Mouse (Mus musculus): ENCODE results near the gene Gpr26. TPM values are rescaled to one million over a fixed set of nuclear protein-coding genes. Genes with fewer than 3 reads are reported as not detected.

Gpr26 gene
- polyA plus RNA-seq, 1 experiment from 2014 or later: not detected

DNA sequence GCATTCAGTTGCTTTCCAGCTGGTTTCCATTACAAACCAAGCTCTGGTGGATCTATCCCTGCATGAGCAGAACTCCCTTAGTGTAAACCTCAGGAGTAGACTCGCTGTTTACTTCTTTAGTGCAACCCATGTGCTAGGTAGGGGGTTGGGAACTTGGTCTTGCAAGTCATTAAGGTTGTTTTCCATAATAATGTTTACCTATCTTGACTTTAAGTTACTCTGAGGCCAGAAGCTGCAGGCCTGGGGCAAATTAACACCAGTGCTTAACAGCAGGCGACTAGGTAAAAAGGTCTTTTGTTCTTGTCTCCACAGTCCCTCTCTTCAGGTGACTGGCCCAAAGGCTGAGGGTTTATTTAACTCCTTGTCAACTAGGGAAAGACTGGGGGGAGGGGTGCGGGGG lies 48.9 kb downstream of the Gpr26 start:
- no peak for ATAC-seq
- no peak overlapping the region for H3K4me3 ChIP-seq (ENCODE audit: low read depth, low read length)
- H3K4me2 ChIP-seq (replicated peaks; ENCODE audit: low read depth): no peak overlapping the region
- H3K9ac ChIP-seq (ENCODE audit: low read depth, low read length): no peak overlapping the region
- peaks cover 14% of the 10 kb centered on the region for H3K27me3 ChIP-seq (replicated peaks; ENCODE audit: control insufficient read depth, insufficient read depth, low read length)
- H3K9me3 ChIP-seq (ENCODE audit: control insufficient read depth): no peaks in the 10 kb centered on the region
- WGBS: 17% methylated on average over 3 of the region's 3 CpGs
- H3K36me3 ChIP-seq (ENCODE audit: control insufficient read depth, insufficient read depth): no peaks in the 10 kb centered on the region
- no peak for TF ChIP-seq CTCF (IDR thresholded peaks at IDR 0.05; ENCODE audit: low read depth)
- H3K27ac ChIP-seq (ENCODE audit: low read depth, low read length): no peak overlapping the region
- H3K4me1 ChIP-seq (replicated peaks; ENCODE audit: control insufficient read depth, insufficient read depth, low read length): no peaks in the 10 kb centered on the region

DNA sequence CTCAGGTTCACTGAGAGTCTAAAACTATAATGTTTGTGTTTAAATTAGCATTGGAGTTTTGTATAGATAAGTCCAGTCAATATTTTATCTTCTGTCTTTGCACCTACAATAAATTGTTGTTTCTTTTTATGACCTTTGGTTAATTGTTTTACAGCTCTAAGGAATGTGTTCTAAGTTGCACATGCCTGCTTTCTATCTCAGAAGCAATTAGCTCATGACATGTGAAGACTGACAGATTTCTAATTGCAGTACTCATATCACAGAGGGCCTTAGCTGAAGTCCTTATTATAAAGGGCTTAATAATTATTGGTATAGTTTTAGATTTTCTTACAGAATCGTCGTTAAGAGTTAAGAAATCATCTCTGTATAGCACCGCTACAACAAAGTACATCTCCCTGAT lies 49.7 kb downstream of the Gpr26 start:
- ATAC-seq: no peak
- Histone ChIP-seq H3K27ac (ENCODE audit: low read depth, low read length) (no peak overlapping the region), H3K27me3 (replicated peaks; ENCODE audit: control insufficient read depth, insufficient read depth, low read length) (peaks cover 14% of the 10 kb centered on the region), H3K4me3 (ENCODE audit: low read depth, low read length) (no peak overlapping the region), H3K4me2 (replicated peaks; ENCODE audit: low read depth) (no peak overlapping the region), H3K9me3 (ENCODE audit: control insufficient read depth) (no peaks in the 10 kb centered on the region), H3K36me3 (ENCODE audit: control insufficient read depth, insufficient read depth) (no peaks in the 10 kb centered on the region), H3K9ac (ENCODE audit: low read depth, low read length) (no peak overlapping the region), H3K4me1 (replicated peaks; ENCODE audit: control insufficient read depth, insufficient read depth, low read length) (no peaks in the 10 kb centered on the region)
- 35% methylated on average over 3 of the region's 3 CpGs for WGBS
- TF ChIP-seq CTCF (IDR thresholded peaks at IDR 0.05; ENCODE audit: low read depth): no peak

DNA sequence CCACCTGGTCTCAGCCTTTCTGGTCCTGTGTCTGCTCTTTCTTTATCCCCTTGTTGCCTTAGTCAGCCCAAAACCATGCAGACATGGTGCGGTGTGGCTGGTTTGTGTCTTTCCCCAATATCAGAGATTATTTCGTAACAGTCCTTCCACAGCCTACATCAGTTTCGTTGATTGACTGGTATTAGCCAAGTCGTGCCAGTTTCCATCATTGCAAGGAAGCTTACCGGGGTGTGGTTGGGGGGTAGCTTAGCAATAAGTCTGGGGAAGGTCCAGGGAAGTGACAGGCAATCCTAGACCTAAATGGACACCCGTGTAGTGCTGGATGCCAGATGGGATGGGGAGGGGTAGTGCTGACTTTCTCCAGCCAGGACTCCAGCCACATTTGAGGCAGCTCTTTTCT lies 59.3 kb downstream of the Gpr26 start:
- Histone ChIP-seq H3K9me3 (ENCODE audit: control insufficient read depth) (no peaks in the 10 kb centered on the region), H3K9ac (ENCODE audit: low read depth, low read length) (no peak overlapping the region), H3K36me3 (ENCODE audit: control insufficient read depth, insufficient read depth) (no peaks in the 10 kb centered on the region), H3K27ac (ENCODE audit: low read depth, low read length) (no peak overlapping the region), H3K4me1 (replicated peaks; ENCODE audit: control insufficient read depth, insufficient read depth, low read length) (no peaks in the 10 kb centered on the region), H3K27me3 (replicated peaks; ENCODE audit: control insufficient read depth, insufficient read depth, low read length) (no peaks in the 10 kb centered on the region), H3K4me3 (ENCODE audit: low read depth, low read length) (no peak overlapping the region), H3K4me2 (replicated peaks; ENCODE audit: low read depth) (no peak overlapping the region)
- no peak for TF ChIP-seq CTCF (IDR thresholded peaks at IDR 0.05; ENCODE audit: low read depth)
- WGBS: 66% methylated on average over 6 of the region's 6 CpGs
- no peak for ATAC-seq

DNA sequence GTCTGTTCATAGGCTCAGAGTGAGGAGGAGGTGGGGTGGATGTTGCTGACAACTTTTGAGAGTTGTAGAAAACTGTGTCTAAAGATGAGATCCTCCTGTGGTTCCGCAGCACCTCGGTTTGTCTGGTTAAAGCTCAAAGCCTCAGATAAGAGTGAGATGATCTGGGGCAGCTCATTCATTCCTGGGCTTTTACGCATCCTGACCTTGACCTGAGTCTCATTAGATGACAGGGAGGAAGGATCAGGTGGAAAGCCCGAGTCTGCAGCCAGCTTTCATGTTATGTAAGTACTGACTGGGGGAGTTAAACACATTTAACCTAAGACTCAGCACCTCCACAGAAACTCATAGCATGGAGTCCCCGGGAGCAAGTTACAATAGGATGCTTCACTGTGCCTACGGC lies 60.4 kb downstream of the Gpr26 start:
- no peak for TF ChIP-seq CTCF (IDR thresholded peaks at IDR 0.05; ENCODE audit: low read depth)
- H3K4me2 ChIP-seq (replicated peaks; ENCODE audit: low read depth): no peak overlapping the region
- no peaks in the 10 kb centered on the region for H3K27me3 ChIP-seq (replicated peaks; ENCODE audit: control insufficient read depth, insufficient read depth, low read length)
- H3K4me1 ChIP-seq (replicated peaks; ENCODE audit: control insufficient read depth, insufficient read depth, low read length): no peaks in the 10 kb centered on the region
- no peaks in the 10 kb centered on the region for H3K9me3 ChIP-seq (ENCODE audit: control insufficient read depth)
- H3K9ac ChIP-seq (ENCODE audit: low read depth, low read length): no peak overlapping the region
- no peak for ATAC-seq
- H3K4me3 ChIP-seq (ENCODE audit: low read depth, low read length): no peak overlapping the region
- 58% methylated on average over 6 of the region's 6 CpGs for WGBS
- no peak overlapping the region for H3K27ac ChIP-seq (ENCODE audit: low read depth, low read length)
- no peaks in the 10 kb centered on the region for H3K36me3 ChIP-seq (ENCODE audit: control insufficient read depth, insufficient read depth)

DNA sequence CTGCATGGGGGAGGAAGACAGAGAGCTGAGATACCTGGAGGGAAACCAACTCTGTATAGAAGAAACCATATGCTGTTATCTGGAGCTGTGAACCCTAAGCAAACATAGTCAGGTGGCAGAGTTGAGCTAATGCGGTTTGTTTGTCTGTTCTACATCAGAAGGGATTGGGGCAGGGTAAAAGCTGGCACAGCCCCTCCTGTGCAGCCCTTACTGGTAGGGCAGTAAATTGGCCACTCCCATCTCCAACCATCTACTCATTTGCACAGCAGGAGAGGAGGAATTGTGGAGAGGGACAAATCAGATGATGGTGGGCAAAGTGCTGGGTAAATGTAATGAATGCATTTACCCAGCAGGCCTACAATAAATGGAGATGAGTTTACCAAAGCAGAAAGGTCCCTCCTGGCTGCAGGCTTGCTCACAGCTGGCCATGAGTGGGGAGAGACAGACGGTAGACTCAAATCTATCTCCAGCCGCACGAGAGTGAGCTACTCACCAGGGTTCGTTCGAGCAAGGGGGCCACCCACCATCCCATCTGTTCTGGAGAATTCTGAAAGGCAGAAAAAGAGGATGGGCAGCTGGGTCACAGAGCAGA lies 65.8 kb downstream of the Gpr26 start:
- Histone ChIP-seq H3K4me1 (replicated peaks; ENCODE audit: control insufficient read depth, insufficient read depth, low read length) (no peaks in the 10 kb centered on the region), H3K4me2 (replicated peaks; ENCODE audit: low read depth) (no peak overlapping the region), H3K9ac (ENCODE audit: low read depth, low read length) (no peak overlapping the region), H3K27me3 (replicated peaks; ENCODE audit: control insufficient read depth, insufficient read depth, low read length) (no peaks in the 10 kb centered on the region), H3K27ac (ENCODE audit: low read depth, low read length) (no peak overlapping the region), H3K9me3 (ENCODE audit: control insufficient read depth) (no peaks in the 10 kb centered on the region), H3K36me3 (ENCODE audit: control insufficient read depth, insufficient read depth) (no peaks in the 10 kb centered on the region), H3K4me3 (ENCODE audit: low read depth, low read length) (no peak overlapping the region)
- ATAC-seq: no peak
- 40% methylated on average over 6 of the region's 6 CpGs for WGBS
- no peak for TF ChIP-seq CTCF (IDR thresholded peaks at IDR 0.05; ENCODE audit: low read depth)

Other genes starting within 250 kb of the Gpr26 start
- gene Cpxm2, start 188.3 kb downstream of the Gpr26 start, polyA plus RNA-seq (2015; fragmentation: Nextera tagmentation; extraction: Ambion mirVana): 0.74 and 0.81 TPM in 2 replicates